Mouse (Mus musculus): ENCODE data around the gene Fam129b. TPM values are rescaled to one million over a fixed set of nuclear protein-coding genes. Genes with fewer than 3 reads are reported as not detected.

Gene Fam129b
- polyA plus RNA-seq, 1 experiment from 2014 or later, result 25.2 TPM

DNA sequence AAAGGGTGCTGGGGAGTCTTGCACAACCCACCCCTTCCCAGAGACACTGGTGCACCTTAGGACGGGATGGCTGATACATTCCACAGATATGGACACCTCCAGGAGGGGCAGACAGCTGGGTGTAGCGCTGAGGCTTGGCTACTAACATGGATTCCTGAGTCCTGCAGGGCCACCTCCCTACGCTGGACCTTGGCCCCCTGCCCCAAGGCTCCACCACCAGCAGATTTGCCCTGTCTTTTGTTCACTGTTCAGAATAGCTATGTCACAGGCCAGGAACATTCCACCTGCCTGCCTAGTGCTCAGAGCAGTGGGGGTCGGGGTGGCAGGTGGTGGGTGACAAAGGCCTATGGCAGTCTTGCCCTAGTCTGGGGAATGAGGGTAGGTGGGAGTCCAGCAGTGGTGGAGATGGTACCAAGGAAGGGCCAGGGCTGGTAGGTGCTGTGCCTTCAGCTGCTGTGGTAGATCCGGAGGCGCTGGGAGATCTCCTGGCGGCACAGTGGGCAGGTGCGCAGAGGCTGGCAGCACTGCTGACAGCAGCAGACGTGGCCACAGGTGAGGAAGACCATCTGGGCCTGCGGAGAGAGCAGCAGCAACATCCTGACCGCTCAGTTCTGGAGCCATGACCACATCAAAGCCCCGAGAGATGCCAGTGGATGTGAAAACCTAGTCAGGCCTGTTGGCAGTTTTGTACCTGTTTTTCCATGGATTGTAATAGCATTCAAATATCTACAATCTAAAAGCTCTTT, 50.6 kb downstream of the Fam129b start:
- Histone ChIP-seq H3K4me1 (replicated peaks; ENCODE audit: control insufficient read depth, insufficient read depth, low read length) (no peaks in the 10 kb centered on the region), H3K4me3 (ENCODE audit: low read depth, low read length) (no peak overlapping the region), H3K9me3 (ENCODE audit: control insufficient read depth, low read length) (no peaks in the 10 kb centered on the region), H3K9ac (ENCODE audit: low read length) (no peak overlapping the region), H3K36me3 (ENCODE audit: control insufficient read depth, insufficient read depth, low read length) (peaks cover 46% of the 10 kb centered on the region), H3K27ac (ENCODE audit: low read depth) (no peak overlapping the region), H3K27me3 (replicated peaks; ENCODE audit: control insufficient read depth, insufficient read depth, low read length) (no peaks in the 10 kb centered on the region), H3K4me2 (ENCODE audit: low read length) (no peak overlapping the region)
- ATAC-seq (replicated peaks; ENCODE audit: low FRiP score, low TSS enrichment, low read depth), result no peak
- WGBS, result 88% methylated on average over 12 of the region's 12 CpGs
- DNase-seq (ENCODE audit: low spot score), result no peak

DNA sequence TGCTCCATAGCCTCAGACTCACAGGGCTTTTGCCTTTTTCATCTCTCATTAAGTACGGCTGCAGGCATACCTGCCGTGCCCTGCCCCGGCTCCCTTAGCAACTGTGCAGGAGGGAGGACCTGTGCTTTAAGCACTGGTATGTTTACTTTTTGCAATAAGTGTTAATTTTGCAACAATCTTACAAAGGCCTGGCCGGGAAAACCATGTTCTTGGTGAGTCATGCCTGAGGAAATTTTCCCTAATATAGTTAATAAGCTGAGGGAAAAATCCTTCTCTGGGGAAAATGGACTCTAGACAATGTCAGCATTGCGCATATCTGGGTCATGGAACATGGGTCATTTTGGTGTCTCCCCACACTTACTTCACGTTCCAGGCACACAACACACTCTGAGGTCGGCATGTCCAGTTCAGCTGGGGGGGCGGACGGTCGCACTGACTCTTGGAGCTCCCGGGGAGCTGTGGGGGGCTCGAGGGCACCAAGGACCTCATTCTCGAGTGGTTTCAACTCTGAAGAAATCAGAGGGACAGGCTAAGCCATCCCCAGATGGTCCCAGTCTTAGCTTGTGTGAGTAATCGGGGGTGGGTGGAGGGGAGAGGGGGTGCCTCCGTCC, 51.8 kb downstream of the Fam129b start:
- Histone ChIP-seq H3K27me3 (replicated peaks; ENCODE audit: control insufficient read depth, insufficient read depth, low read length) (no peaks in the 10 kb centered on the region), H3K4me1 (replicated peaks; ENCODE audit: control insufficient read depth, insufficient read depth, low read length) (no peaks in the 10 kb centered on the region), H3K9me3 (ENCODE audit: control insufficient read depth, low read length) (no peaks in the 10 kb centered on the region), H3K9ac (ENCODE audit: low read length) (no peak overlapping the region), H3K36me3 (ENCODE audit: control insufficient read depth, insufficient read depth, low read length) (peaks cover 34% of the 10 kb centered on the region), H3K4me2 (ENCODE audit: low read length) (no peak overlapping the region), H3K27ac (ENCODE audit: low read depth) (no peak overlapping the region), H3K4me3 (ENCODE audit: low read depth, low read length) (no peak overlapping the region)
- peak; percentile 4; the same call in 1 of the 2 replicates for ATAC-seq (replicated peaks; ENCODE audit: low FRiP score, low TSS enrichment, low read depth)
- DNase-seq (ENCODE audit: low spot score), result no peak
- 68% methylated on average over 15 of the region's 15 CpGs for WGBS

- no peak overlapping the region for H3K27ac ChIP-seq (ENCODE audit: low read depth)
- H3K36me3 ChIP-seq (ENCODE audit: control insufficient read depth, insufficient read depth, low read length), result peaks cover 29% of the 10 kb centered on the region
- no peaks in the 10 kb centered on the region for H3K27me3 ChIP-seq (replicated peaks; ENCODE audit: control insufficient read depth, insufficient read depth, low read length)
- 28% methylated on average over 10 of the region's 10 CpGs for whole genome bisulfite sequencing
- no peak overlapping the region for H3K4me2 ChIP-seq (ENCODE audit: low read length)
- no peaks in the 10 kb centered on the region for H3K9me3 ChIP-seq (ENCODE audit: control insufficient read depth, low read length)
- H3K9ac ChIP-seq (ENCODE audit: low read length), result no peak overlapping the region
- peak; percentile 82 for DNase-seq (ENCODE audit: low spot score)
- no peaks in the 10 kb centered on the region for H3K4me1 ChIP-seq (replicated peaks; ENCODE audit: control insufficient read depth, insufficient read depth, low read length)
- no peak overlapping the region for H3K4me3 ChIP-seq (ENCODE audit: low read depth, low read length)
- peak; percentile 70 for ATAC-seq (replicated peaks; ENCODE audit: low FRiP score, low TSS enrichment, low read depth)
These were observed 52.5 kb downstream of the Fam129b start for GRCm38 (mm10) chr2:32928235-32928946.

- no peaks in the 10 kb centered on the region for H3K9me3 ChIP-seq (ENCODE audit: control insufficient read depth, low read length)
- 86% methylated on average over 19 of the region's 19 CpGs for WGBS
- DNase-seq (ENCODE audit: low spot score), result no peak
- no peak overlapping the region for H3K27ac ChIP-seq (ENCODE audit: low read depth)
- H3K9ac ChIP-seq (ENCODE audit: low read length), result no peak overlapping the region
- H3K4me3 ChIP-seq (ENCODE audit: low read depth, low read length), result no peak overlapping the region
- H3K27me3 ChIP-seq (replicated peaks; ENCODE audit: control insufficient read depth, insufficient read depth, low read length), result no peaks in the 10 kb centered on the region
- ATAC-seq (replicated peaks; ENCODE audit: low FRiP score, low TSS enrichment, low read depth), result no peak
- no peak overlapping the region for H3K4me2 ChIP-seq (ENCODE audit: low read length)
- peaks cover 28% of the 10 kb centered on the region for H3K36me3 ChIP-seq (ENCODE audit: control insufficient read depth, insufficient read depth, low read length)
- no peaks in the 10 kb centered on the region for H3K4me1 ChIP-seq (replicated peaks; ENCODE audit: control insufficient read depth, insufficient read depth, low read length)
These were observed 53.3 kb downstream of the Fam129b start for GRCm38 (mm10) chr2:32928947-32929829.

DNA sequence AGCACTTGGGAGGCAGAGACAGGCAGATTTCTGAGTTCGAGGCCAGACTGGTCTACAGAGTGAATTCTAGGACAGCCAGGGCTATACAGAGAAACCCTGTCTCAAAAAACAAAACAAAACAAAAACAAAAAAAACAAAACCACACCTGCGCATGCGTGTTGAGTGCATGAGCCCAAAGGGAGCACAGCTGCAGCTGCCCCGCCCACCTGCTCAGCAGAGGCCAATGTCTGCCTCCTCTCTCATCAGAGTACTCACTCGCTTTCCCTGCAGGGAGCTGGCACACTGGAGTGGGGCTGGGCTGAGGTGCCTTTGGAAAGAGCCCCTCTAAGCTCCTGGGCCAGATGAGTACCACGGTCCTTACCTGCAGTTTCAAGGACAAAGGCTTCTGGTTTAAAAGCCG, 55.8 kb downstream of the Fam129b start:
- H3K9ac ChIP-seq (ENCODE audit: low read length), result no peak overlapping the region
- 0 out of 2 replicates have a peak, but pooled peaks cover 2% of the 10 kb centered on the region for H3K4me1 ChIP-seq (replicated peaks; ENCODE audit: control insufficient read depth, insufficient read depth, low read length)
- H3K36me3 ChIP-seq (ENCODE audit: control insufficient read depth, insufficient read depth, low read length), result peaks cover 27% of the 10 kb centered on the region; the same call in 1 of the 2 replicates
- no peak overlapping the region for H3K4me2 ChIP-seq (ENCODE audit: low read length)
- H3K27ac ChIP-seq (ENCODE audit: low read depth), result no peak overlapping the region
- no peak overlapping the region for H3K4me3 ChIP-seq (ENCODE audit: low read depth, low read length)
- DNase-seq (ENCODE audit: low spot score) (no peak), ATAC-seq (replicated peaks; ENCODE audit: low FRiP score, low TSS enrichment, low read depth) (no peak)
- no peaks in the 10 kb centered on the region for H3K27me3 ChIP-seq (replicated peaks; ENCODE audit: control insufficient read depth, insufficient read depth, low read length)
- H3K9me3 ChIP-seq (ENCODE audit: control insufficient read depth, low read length), result no peaks in the 10 kb centered on the region
- 77% methylated on average over 7 of the region's 7 CpGs for WGBS

DNA sequence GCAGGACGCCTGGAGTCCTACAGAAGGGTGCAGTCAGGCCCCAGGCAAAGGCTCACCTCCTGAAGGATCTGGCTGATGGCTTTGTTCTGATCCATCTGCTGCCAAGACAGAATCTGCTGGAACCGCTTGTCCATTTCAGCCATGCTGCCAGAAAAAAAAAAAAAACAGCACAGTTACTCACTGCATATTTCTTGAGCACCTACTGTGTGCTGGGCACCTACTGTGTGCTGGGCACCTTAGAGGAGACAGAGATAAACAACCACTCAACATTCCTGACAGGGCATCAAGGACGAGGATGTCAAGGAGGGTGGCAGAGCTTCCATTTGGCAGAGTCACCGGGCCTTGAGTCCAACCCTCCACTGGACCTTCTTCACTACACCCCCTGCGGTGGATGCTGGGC, 62.8 kb downstream of the Fam129b start:
- DNase-seq (ENCODE audit: low spot score) (no peak), ATAC-seq (replicated peaks; ENCODE audit: low FRiP score, low TSS enrichment, low read depth) (no peak)
- H3K4me2 ChIP-seq (ENCODE audit: low read length), result no peak overlapping the region
- WGBS, result 86% methylated on average over 5 of the region's 5 CpGs
- H3K9ac ChIP-seq (ENCODE audit: low read length), result no peak overlapping the region
- no peaks in the 10 kb centered on the region for H3K9me3 ChIP-seq (ENCODE audit: control insufficient read depth, low read length)
- H3K4me1 ChIP-seq (replicated peaks; ENCODE audit: control insufficient read depth, insufficient read depth, low read length), result 0 out of 2 replicates have a peak, but pooled peaks cover 2% of the 10 kb centered on the region
- H3K36me3 ChIP-seq (ENCODE audit: control insufficient read depth, insufficient read depth, low read length), result peaks cover 38% of the 10 kb centered on the region
- no peak overlapping the region for H3K27ac ChIP-seq (ENCODE audit: low read depth)
- H3K27me3 ChIP-seq (replicated peaks; ENCODE audit: control insufficient read depth, insufficient read depth, low read length), result no peaks in the 10 kb centered on the region
- H3K4me3 ChIP-seq (ENCODE audit: low read depth, low read length), result no peak overlapping the region

DNA sequence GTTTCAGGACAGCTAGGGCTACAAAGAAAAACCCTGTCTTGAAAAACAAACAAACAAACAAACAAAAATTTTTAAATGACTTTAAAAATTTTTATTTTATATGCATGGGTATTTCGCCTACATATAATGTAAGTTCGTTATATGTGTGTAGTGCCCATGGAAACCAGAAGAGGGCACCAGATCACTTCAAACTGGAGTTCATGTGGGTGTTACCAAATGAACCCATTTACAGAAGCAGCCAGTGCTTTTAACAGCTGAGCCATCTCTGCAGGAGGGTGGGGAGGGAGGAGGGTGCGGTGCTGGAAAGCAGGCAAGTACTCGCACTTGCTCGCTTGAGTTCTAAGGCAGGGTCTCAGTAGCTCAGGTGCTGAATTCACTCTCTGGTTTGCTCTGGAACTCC, 63.5 kb downstream of the Fam129b start:
- H3K27ac ChIP-seq (ENCODE audit: low read depth), result no peak overlapping the region
- no peaks in the 10 kb centered on the region for H3K27me3 ChIP-seq (replicated peaks; ENCODE audit: control insufficient read depth, insufficient read depth, low read length)
- H3K4me3 ChIP-seq (ENCODE audit: low read depth, low read length), result no peak overlapping the region
- H3K9ac ChIP-seq (ENCODE audit: low read length), result no peak overlapping the region
- peaks cover 36% of the 10 kb centered on the region for H3K36me3 ChIP-seq (ENCODE audit: control insufficient read depth, insufficient read depth, low read length)
- H3K9me3 ChIP-seq (ENCODE audit: control insufficient read depth, low read length), result no peaks in the 10 kb centered on the region
- no peak overlapping the region for H3K4me2 ChIP-seq (ENCODE audit: low read length)
- ATAC-seq (replicated peaks; ENCODE audit: low FRiP score, low TSS enrichment, low read depth), result no peak
- 0 out of 2 replicates have a peak, but pooled peaks cover 2% of the 10 kb centered on the region for H3K4me1 ChIP-seq (replicated peaks; ENCODE audit: control insufficient read depth, insufficient read depth, low read length)
- 74% methylated on average over 5 of the region's 5 CpGs for WGBS
- DNase-seq (ENCODE audit: low spot score), result no peak

- 92% methylated on average over 4 of the region's 4 CpGs for WGBS
These were observed 64.6 kb downstream of the Fam129b start for GRCm38 (mm10) chr2:32940483-32940882.

More at GRCm38 (mm10) chr2:32940483-32940882, 64.6 kb downstream of the Fam129b start:
- Histone ChIP-seq H3K27me3 (replicated peaks; ENCODE audit: control insufficient read depth, insufficient read depth, low read length) (no peaks in the 10 kb centered on the region), H3K4me3 (ENCODE audit: low read depth, low read length) (no peak overlapping the region), H3K36me3 (ENCODE audit: control insufficient read depth, insufficient read depth, low read length) (peaks cover 44% of the 10 kb centered on the region), H3K4me2 (ENCODE audit: low read length) (no peak overlapping the region), H3K4me1 (replicated peaks; ENCODE audit: control insufficient read depth, insufficient read depth, low read length) (no peaks in the 10 kb centered on the region), H3K9me3 (ENCODE audit: control insufficient read depth, low read length) (no peaks in the 10 kb centered on the region), H3K27ac (ENCODE audit: low read depth) (no peak overlapping the region), H3K9ac (ENCODE audit: low read length) (no peak overlapping the region)
- ATAC-seq (replicated peaks; ENCODE audit: low FRiP score, low TSS enrichment, low read depth) (no peak), DNase-seq (ENCODE audit: low spot score) (no peak)
